Mouse (Mus musculus): ENCODE measurements around the gene Stn1.

Stn1 gene

DNA sequence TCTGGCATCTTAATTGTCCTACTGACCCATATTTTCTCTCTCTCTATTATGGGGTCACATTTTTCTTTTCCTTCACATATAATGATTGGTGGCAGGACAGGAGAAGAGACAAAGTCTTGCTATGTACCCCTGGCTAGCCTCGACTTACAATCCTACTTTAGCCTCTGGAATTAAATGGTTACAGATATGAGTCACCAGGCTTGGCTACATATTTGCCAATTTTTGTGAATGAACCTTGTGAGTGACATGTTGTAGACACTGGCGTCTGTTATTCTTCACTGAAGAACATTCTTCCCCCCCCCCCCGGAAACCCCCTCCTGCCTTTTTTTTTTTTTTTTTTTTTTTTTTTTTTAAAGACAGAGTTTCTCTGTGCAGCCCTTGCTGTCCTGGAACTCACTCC, 54.0 kb downstream of the Stn1 start:
- no peak for ATAC-seq (ENCODE audit: low TSS enrichment)

DNA sequence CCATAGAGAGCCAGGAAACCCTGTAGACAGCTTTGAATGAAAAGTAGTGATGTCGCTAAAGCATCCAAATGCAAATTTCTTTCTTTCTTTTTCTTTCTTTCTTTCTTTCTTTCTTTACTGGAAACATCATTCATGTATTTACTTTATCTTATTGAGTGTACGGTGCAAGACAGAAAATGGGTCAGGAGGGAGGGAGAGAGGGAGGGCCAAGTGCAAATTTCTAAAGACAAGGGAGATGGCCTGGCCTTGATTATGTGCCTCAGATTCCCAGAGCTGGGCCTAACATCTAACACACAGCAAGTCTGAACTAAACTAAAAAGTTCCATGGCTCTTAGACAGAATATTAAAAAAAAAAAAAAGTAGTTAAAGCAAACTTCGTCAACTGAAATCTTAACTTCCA, 63.9 kb downstream of the Stn1 start:
- no peak for ATAC-seq (ENCODE audit: low TSS enrichment)

DNA sequence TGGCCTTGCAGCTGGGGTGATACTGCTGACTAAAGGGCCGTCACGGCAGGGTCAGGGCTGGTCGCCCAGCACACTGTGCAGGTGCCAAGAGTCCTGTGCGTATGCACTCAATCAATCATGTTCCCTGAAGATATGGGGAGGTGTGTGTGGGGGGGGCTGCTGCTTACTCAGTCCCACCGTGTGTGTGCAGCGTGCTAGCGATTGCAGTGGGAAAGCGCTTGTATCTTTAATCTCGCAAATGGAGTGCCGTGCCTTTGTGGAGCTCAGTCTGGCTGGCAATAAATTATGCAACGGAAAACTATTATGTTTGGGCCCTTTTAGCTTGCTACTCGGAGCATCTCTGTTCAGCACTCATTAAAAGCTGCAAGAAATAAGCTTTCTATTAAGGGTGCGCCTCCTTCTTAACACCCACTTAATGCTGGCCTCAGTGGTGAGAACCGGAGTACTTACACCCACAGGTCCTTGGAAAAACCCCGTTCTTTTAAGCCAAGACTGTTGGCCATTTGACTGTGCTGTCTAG, 64.4 kb downstream of the Stn1 start:
- peak; percentile 50 for ATAC-seq (ENCODE audit: low TSS enrichment)

DNA sequence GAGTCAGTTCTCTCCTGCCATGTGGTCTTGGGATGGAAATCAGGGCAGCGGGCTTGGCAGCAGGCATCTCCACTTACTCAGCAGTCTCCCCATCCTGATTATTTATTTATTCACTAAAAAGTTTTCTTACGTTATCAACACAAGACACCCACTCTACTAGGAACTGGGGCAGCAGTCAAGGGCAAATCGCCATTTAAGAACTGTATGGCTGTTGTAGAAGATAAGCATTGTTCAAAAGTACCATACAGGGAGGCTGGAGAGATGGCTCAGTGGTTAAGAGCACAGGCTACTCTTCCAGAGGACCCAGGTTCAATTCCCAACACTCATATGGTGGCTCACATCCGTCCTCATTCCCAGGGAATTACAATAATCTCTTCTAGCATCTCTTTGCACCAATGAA, 65.5 kb downstream of the Stn1 start:
- no peak for ATAC-seq (ENCODE audit: low TSS enrichment)

DNA sequence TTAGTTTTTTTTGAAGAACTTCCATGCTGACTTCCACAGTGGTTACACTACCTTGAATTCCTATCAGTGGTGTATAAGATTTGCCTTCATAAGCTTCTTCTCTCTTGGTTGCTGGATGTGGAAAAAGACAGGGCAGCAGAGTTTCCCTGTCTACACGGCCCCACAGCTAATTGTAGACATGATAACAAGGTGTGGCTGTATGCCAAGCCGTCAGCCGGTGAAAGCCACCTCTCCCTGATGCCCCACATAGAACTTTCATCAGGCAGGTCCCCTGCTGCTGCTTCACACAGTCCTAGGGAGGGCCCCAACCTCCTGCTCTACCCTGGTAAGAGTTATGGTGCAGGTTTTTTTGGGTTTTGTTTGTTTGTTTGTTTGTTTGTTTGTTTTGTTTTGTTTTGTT, 68.6 kb downstream of the Stn1 start:
- no peak for ATAC-seq (ENCODE audit: low TSS enrichment)

DNA sequence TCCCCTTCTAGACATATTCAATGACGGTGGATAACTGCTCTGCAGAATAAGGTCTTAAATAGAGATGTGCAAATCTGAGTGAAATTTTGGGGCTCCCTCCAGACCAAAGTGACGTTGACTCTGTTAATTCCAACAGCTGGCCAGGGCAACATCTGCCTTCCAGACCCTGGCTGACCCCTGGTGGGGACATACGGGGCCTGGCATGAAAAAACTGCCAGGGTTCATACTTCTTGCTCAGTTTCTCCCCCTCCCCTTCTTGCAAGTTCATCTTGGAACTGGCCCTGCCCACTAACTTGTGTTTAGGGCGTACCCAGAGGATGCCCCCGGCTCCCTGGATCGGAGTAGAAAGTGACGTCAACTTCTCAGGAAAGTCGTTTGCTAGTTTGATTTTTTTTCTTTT, 70.5 kb downstream of the Stn1 start:
- ATAC-seq (ENCODE audit: low TSS enrichment), result no peak

DNA sequence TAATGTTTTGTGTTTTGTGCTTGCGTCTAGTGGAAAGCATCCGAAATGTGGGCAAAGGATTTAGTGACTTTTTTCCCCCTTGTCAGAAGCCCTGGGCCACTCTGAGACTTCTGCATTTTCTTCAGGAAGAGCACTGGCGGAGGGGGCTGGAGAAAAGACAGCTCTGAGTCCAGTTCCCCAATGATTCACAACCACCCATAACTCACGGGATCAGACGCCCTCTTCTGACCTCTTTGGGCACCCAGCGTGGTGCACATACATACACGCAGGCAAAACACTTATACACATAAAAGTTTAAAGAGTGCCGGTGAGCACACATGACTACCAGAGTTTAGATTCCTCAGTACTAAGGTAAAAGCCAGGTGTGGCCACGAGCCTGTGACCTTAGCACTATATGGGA, 71.8 kb downstream of the Stn1 start:
- ATAC-seq (ENCODE audit: low TSS enrichment), result no peak

DNA sequence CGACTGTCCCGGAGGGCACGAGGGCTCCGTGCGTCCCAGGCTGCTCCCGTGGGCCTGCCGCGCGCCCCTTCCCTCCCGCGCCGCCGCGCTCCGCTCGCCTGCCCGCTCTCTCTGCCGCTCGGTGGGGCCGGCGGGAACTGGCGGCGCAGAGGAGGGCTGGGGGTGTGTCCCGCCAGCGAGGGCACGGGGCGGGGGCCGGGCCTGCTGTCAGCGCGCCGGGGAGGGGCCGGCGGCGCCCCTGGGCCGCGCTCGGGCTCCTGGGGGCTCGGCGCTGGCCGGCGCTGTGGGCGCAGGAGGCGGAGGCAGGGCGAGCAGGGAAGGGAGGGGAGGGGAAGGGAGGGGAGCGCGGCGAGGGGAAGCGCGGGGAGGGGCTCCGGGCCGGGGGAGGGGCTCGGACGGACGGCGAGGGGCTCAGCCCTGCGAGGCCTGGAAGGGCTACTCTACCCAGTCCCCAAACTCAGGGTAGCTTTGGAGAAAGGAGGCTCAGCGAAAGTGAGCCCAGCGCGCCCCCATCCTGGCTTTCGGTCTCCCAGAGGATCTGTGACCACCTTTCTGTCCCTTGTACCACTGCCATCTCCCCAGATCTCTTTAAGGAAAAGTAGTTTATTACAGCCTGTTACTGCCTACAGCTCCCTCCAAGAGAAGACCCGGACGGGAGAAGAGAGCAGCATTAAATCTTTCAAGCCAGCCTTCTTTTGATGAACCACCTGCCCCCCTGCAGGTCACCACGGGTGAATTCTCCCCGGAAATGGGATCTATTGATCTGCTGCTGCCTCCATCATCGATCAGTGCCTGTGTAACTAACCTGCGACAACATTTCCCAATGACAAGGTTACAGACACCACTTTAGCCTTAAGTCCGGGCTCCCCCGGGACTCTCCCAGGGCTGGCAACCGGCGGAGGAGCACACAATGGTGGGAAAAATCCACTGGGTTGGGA, 72.7 kb downstream of the Stn1 start, which contains the start of gene Sh3pxd2a:
Gene Sh3pxd2a, minus strand, starts transcription at position 98 of the 938 bp plus-strand sequence.
- ATAC-seq (ENCODE audit: low TSS enrichment), result peak; percentile 60

DNA sequence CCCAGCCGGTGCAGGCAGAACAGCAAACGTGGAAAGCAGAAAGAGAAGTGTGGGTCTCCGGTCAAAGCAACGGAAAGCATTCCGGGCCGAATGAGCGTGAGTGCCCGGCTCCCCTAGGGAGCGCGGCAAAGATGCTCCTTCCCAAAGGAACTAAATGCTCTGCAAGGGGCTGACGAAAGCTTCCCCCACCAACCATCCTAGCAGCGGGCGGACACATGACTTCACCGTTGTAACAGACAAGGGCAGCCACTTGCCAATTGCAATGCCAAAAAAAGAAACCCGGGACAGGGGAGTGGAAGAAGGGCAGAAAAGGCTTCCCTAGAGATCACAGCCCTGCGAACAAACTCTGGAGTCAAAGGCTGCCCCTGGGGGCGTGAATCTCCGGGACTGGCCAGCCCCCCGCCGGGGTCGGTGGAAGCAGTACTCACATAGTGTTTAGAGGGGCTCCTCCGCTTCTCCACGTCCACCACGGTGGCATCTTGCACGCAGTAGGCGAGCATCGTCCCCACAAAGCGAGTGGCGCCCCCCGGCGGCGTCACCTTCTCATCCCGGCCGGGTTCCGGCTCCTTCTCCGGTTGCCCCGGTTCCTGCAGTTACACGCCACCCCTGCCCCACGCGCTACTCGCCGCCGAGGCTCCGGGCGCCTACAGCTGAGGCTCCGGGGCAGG, 73.5 kb downstream of the Stn1 start:
- ATAC-seq (ENCODE audit: low TSS enrichment), result peak; percentile 75

DNA sequence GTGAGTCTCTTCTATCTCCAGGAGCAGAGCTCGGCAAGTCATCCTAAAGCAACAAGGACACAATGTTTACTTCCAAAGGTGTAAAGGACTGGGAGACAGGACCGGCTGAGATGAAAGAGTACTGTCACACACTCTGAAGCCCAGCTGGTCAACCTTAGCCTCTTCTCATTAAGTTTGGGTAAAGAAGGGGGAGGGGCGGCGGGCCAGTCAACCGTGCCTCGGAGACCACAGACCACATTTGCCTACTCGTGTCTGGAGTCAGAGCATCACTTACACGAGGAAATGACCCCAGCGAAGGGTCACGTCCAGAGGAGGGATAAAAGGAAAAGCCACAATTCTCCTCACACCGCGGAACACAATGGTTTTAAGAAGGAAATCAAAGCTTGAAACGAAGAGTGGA, 74.1 kb downstream of the Stn1 start:
- ATAC-seq (ENCODE audit: low TSS enrichment), result no peak

DNA sequence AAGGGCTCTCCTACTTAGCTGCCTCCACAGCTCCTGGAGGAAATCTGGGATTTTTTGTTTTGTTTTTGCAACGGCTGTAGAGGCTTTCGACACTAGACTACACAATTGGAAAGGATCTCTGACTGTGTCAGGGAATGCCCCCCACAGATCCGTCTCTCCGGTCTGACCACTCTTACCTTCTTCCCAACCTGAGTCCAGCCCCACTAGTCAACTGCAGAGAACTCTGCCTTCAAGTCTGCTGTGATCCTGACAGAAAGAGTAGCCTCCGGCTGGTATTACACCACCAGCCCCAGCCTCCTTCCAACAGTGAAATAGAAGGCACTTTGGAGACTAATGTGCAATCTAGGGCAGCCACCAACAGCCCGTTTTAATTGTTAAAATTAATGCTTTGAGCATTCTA, 74.6 kb downstream of the Stn1 start:
- ATAC-seq (ENCODE audit: low TSS enrichment), result no peak

DNA sequence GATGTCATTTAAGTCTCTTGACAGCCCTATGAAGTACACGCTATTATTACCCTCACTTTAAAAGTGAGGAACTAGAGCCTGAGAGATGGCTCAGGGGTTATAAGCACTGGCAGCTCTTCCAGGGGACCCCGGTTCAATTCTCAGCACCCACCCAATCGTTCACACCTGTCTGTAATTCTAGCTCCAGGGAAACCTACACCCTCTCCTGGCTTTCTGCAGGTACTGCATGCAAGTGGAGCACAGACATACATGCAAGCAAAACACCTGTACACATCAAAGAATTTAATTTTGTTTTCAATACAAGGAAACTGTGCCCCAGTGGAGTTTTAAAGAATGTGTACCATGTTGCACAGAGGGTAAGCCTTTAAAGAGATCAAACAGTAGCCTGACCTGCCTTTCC, 75.5 kb downstream of the Stn1 start:
- no peak for ATAC-seq (ENCODE audit: low TSS enrichment)

DNA sequence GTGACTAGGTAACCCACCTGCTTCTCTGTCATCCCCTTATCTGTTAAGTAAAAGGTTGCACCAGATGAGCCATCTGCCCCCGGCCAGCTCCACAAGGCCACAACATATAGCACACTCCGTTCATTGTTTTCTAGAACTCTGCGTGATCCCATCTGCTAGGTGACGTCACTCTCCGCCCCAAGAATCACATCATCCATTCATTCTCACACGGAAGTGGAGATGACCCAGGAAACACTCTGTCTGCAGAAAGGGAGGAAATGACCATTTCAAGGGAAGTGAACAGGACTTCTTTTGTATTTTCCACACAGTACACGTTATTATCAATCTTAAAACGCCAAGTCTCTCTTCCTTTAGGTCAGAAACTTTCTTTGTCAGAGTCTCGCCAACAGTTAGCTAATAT, 75.9 kb downstream of the Stn1 start:
- ATAC-seq (ENCODE audit: low TSS enrichment), result no peak

DNA sequence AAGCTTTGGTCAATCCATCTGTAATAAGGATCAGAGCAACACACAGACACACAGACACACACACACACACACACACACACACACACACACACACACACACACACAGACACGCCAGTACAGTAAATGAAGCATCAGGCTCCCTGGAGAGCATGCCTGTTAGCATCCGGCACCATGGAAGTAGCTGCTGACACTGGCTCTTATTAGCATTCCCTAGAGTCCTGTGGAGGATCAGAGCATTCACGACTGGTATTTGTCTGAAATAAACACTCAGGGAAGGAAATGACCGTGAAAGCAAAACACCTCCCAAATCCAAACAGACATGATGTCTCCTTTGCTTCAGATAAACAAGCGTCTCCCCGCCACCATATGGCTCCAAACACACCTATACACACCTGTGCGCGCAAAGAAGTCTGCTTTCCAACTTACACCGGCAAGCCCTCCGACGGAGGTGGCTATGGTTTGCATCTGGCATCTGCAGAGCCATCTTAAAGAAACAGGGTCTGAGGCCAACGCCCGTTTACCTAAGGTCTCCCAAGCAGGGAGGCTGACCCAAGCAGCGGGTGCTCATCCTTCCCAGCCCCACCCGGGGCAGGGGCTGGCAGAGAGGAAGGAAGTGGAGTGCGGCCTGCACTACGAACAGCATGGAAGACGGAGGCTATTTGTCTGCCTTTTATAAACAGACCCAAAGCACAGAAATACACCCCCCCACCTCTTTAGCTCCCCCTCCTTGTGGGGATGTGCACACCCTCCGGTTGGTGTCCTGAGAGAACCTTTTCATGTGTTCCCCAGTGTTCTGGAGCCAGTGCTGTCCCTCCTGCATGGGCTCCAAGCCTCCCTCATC, 77.0 kb downstream of the Stn1 start:
- ATAC-seq (ENCODE audit: low TSS enrichment), result no peak

DNA sequence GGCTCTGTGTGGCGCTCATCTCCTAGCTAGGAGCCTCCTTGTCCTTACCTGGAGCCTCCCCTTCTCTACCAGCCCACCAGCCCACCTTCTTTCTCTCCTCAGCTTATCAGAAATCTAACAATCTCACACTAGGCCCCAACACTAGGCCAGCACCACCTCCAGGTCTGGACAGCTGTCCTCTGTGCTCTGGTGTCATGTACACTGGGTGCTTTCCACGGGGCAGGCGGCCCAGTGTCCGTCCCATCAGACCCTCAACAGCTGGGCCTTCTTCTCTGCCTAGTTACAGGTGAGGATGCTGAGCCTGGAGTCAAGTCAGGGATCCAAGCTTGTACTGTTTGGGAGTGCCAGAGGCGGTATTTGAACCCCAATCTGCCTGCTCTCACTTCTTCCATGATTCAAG, 78.1 kb downstream of the Stn1 start:
- no peak for ATAC-seq (ENCODE audit: low TSS enrichment)

DNA sequence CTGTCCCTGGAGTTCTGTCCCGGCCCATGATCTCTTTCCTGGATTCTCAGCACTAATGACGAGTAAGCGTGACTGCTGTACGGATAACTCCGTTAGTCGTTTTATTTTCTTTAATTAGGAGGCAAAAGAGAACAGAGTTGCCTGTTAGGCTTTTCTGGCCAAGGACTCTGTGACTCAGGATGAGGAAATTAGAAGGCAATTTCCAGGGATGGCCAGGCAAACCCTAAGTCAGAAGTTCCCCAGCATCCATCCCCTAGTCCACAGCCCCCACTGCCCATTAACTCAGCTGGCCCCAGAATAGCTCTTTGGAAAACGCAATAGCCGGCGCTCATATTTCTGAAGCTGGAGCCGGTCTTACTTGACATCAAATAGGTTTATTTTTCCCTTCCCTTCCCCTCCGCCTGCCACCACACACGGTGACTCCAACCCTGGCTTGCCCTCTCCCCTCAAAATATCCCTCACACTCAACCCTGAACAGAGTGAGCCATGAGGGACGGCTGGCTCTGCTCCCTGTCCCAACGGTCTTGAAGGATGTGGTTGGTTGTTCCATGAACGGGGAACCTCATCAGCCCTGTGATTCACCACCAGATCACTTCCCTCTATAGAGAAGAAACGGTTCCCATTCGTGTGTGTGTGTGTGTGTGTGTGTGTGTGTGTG, 78.7 kb downstream of the Stn1 start:
- ATAC-seq (ENCODE audit: low TSS enrichment), result no peak

DNA sequence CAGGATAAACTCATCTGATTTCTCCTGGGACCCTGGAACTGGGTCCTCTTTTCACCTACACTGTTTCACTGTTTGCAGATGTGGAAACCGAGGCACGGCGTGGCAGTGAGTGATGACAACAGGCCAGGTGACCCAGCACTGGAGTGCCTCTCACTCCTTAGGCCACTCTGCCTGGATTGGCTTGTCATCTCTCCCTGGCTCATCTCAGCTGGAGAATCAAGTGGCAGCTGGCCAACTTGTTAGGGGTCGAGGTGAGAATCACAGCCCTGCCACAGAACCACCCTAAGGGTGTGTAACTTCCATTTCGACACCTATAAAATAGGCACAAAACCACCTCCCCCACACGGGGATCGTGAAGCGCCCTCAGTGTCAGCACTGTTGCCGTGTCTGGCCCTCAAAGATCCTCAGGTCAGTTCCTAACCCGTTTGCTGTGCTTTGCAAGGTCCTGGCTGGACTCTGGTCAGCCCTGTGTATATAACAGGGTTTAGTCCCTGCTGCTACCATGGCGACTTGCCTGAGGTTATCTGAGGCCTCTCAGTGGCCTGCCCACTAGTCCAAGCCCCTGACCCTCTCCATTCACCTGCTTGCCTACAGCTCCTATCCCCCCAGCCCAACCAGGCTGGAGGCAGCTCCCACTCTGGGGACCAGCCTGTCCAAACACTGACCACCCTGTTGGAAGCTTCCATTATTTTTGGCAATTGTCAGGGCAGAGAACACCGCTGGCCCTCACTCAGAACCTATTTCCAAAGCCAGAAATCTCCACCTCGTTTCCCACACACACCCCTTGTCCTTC, 79.4 kb downstream of the Stn1 start:
- no peak for ATAC-seq (ENCODE audit: low TSS enrichment)

DNA sequence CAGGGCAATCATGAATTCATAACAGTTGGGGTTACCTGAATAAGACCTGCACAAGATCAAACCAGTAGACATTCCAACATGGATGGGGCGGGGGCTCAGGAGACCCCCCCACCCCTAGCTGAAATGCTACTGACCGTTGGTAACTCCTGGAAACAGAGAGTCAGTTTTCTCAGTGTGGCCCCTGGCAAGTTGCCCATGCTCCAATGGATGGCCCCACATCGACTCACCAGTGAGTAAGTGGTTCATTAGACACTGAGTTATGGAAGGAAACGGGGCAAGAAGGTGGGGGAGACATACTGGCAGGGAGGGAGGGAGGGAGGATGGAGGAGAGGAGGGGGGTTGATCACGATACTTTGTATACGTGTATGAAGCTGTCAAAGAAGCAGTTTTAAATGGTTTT, 81.3 kb downstream of the Stn1 start:
- no peak for ATAC-seq (ENCODE audit: low TSS enrichment)

DNA sequence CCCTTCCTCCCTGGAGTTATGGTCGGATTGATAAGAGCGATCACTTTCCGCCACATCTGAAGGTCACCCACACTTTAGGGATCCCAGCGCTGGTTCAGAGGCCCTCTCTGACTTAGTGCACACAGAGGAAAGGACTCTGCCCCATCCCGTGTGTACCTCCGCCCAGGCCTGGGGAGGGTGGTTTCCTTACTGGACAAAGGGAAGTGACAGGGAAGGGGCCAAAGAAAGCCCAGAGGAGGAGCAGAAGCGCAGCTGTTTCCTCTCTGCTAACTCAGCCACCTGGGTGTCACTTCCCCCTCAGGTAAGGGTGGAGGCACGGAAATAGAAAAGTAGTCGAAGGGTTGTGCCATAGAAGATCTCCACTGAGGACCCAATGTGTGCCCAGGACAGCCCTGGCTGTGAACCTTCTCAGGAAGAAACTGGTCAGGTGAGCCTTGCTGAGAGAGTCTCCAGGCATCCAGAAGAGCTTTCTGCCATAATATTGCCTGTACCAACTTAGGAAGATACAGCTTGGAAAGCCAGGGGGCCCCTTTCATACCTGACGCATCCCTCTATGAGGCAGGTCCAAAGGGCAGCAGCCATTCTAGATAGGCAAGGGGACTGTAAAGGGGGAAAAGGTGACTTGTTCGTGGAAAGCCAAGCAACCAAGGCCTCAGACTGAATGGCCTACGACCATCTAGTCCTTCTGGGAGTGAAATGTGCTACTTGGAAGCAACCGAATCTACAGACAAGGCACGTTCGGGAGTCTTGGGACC, 82.1 kb downstream of the Stn1 start:
- no peak for ATAC-seq (ENCODE audit: low TSS enrichment)

Measured in frontal cortex, adult (tissue).